Mouse (Mus musculus): ENCODE measurements around the gene Gnptab. TPM values are rescaled to one million over a fixed set of nuclear protein-coding genes. Genes with fewer than 3 reads are reported as not detected.
A peak's percentile ranks its signal among the peaks of the same experiment; 100 is the strongest.

The Gnptab gene
- polyA plus RNA-seq (2015; fragmentation: Nextera tagmentation; extraction: Ambion mirVana) = 9.0 and 11.2 TPM in 2 replicates

DNA sequence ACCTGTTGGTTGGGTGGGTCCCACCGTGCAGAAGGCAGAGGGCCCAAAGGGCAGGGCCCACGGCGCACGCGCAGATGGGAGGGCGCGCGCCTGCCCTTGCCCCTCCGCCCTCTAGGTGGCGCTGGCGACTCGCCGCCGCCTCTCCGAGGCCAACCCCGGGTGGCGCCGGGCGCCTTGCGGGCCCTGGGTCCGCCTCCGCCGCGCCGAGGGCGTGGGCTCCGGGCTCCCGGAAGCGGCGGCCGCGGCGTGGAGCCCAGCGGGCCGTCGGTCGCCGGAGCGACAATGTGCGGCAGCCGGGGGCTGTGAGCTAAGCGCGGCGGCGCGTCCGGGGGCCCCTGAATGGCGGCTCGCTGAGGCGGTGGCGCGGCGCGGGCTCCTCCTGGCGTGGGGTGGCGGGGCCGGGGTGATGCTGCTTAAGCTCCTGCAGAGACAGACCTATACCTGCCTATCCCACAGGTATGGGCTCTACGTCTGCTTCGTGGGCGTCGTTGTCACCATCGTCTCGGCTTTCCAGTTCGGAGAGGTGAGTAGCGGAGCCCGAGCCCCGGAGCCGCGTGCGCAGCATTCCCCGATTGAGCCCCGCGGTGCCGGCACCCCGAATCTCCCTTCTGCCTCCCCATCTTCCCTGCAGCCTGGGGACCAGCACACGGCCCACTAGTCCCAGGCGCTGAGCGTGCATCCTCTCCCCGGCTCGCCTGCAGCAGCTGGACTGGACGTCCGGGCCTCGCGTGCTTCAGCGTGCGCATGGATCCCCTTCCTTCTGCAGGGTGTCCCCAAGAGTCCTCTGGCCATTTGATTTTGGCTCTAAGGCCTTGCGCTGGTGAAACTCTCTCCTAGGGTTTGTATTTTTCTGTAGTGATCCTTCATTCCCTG, at the start of gene Gnptab, which contains the start of gene Dram1:
Gnptab (plus strand) TSS at position 120 of the 873 bp plus-strand sequence.
Dram1 (minus strand) TSS at position 68 of the 873 bp plus-strand sequence.
- Histone ChIP-seq H3K4me1 (ENCODE audit: control insufficient read depth, insufficient read depth, low read length) (peaks cover 8% of the 10 kb centered on the region; the same call in 1 of the 2 replicates), H3K27ac (ENCODE audit: low read length) (peak within 1 kb of the TSS; percentile 61), H3K27me3 (ENCODE audit: control insufficient read depth, insufficient read depth, low read length) (no peaks in the 10 kb centered on the region; the same call in 1 of the 2 replicates), H3K9me3 (replicated peaks; ENCODE audit: control insufficient read depth, low read length) (no peaks in the 10 kb centered on the region), H3K4me3 (replicated peaks; ENCODE audit: low read length) (peak within 1 kb of the TSS; percentile 82), H3K9ac (ENCODE audit: low read length) (peak within 1 kb of the TSS; percentile 85), H3K36me3 (ENCODE audit: control insufficient read depth, insufficient read depth, low read length) (no peaks in the 10 kb centered on the region), H3K4me2 (ENCODE audit: low read depth, low read length) (peak within 1 kb of the TSS; percentile 79)
- WGBS = under 1% methylated on average over 82 of the region's 87 CpGs
- peak; percentile 93 for ATAC-seq (ENCODE audit: insufficient read depth, low FRiP score)

DNA sequence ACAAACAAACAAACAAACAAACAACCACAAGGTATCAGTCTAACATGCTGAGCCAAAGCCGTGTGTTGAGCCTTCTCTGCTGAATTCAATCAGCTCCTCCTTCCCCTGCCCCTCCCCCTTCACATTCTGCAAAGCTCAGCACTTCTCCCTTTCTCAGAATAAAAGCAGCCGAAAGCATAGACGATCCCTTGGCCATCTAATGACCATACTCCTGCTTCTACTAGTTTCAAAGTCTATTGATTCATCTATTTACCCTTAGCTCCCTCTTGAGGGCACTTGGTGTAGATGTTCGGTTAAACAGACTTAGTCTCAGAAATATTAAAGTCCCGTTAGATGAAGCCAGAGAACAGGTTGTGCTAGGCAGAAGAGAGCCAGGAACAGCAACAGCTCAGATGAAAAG, 48.2 kb upstream of the Gnptab start:
- Histone ChIP-seq H3K4me1 (ENCODE audit: control insufficient read depth, insufficient read depth, low read length) (no peaks in the 10 kb centered on the region), H3K36me3 (ENCODE audit: control insufficient read depth, insufficient read depth, low read length) (no peaks in the 10 kb centered on the region), H3K4me2 (ENCODE audit: low read depth, low read length) (no peak overlapping the region), H3K9ac (ENCODE audit: low read length) (no peak overlapping the region), H3K4me3 (replicated peaks; ENCODE audit: low read length) (no peak overlapping the region), H3K27ac (ENCODE audit: low read length) (no peak overlapping the region), H3K27me3 (ENCODE audit: control insufficient read depth, insufficient read depth, low read length) (no peaks in the 10 kb centered on the region), H3K9me3 (replicated peaks; ENCODE audit: control insufficient read depth, low read length) (no peaks in the 10 kb centered on the region)
- 20% methylated on average over 5 of the region's 5 CpGs for WGBS
- ATAC-seq (ENCODE audit: insufficient read depth, low FRiP score) = peak; percentile 44; the same call in 1 of the 2 replicates

DNA sequence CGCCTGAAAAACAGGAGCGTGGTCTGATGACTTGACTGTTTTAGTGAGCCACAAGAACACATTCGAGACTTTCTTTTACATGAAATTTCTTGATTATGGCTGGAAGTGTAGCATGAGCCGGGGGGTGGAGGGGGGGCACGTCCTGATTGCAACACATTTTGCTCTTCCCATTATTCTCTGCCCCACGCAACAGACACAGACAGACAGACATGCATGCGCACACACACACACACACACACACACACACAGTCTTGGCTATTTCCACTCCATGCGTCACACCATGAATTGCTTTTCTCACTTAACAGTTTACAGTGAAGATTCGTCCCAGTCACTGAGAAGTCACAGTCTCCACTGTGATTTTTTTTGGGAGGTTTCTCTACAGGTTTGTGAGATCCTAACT, 38.3 kb upstream of the Gnptab start:
- Histone ChIP-seq H3K27ac (ENCODE audit: low read length) (no peak overlapping the region), H3K4me1 (ENCODE audit: control insufficient read depth, insufficient read depth, low read length) (no peaks in the 10 kb centered on the region), H3K27me3 (ENCODE audit: control insufficient read depth, insufficient read depth, low read length) (no peaks in the 10 kb centered on the region), H3K9me3 (replicated peaks; ENCODE audit: control insufficient read depth, low read length) (no peaks in the 10 kb centered on the region), H3K36me3 (ENCODE audit: control insufficient read depth, insufficient read depth, low read length) (no peaks in the 10 kb centered on the region), H3K4me2 (ENCODE audit: low read depth, low read length) (no peak overlapping the region), H3K9ac (ENCODE audit: low read length) (no peak overlapping the region), H3K4me3 (replicated peaks; ENCODE audit: low read length) (no peak overlapping the region)
- no peak for ATAC-seq (ENCODE audit: insufficient read depth, low FRiP score)
- 80% methylated on average over 9 of the region's 9 CpGs for WGBS

DNA sequence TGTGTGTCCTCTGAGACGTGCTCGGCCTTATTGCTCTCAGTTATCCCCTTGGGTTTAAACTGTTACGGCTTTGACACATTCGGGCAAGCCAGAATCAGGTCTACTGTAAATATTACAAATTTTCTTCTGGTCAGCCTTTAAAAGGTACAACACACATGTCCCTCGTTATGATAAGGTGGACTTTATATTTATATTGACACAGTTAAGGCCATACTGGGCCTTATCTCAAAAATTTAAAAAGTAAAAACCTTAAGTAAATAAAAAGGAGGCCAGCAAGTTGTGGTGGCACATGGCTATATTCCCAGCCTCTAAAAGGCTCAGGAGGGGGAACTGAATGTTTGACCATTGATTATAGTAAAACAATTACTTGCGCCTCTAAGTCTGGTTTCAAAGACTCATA, 37.6 kb upstream of the Gnptab start:
- 51% methylated on average over 6 of the region's 6 CpGs for WGBS
- no peaks in the 10 kb centered on the region for H3K4me1 ChIP-seq (ENCODE audit: control insufficient read depth, insufficient read depth, low read length)
- peak; percentile 72 for ATAC-seq (ENCODE audit: insufficient read depth, low FRiP score)
- H3K27ac ChIP-seq (ENCODE audit: low read length) = no peak overlapping the region
- H3K27me3 ChIP-seq (ENCODE audit: control insufficient read depth, insufficient read depth, low read length) = no peaks in the 10 kb centered on the region
- no peak overlapping the region for H3K4me2 ChIP-seq (ENCODE audit: low read depth, low read length)
- no peak overlapping the region for H3K9ac ChIP-seq (ENCODE audit: low read length)
- H3K36me3 ChIP-seq (ENCODE audit: control insufficient read depth, insufficient read depth, low read length) = no peaks in the 10 kb centered on the region
- no peak overlapping the region for H3K4me3 ChIP-seq (replicated peaks; ENCODE audit: low read length)
- no peaks in the 10 kb centered on the region for H3K9me3 ChIP-seq (replicated peaks; ENCODE audit: control insufficient read depth, low read length)

DNA sequence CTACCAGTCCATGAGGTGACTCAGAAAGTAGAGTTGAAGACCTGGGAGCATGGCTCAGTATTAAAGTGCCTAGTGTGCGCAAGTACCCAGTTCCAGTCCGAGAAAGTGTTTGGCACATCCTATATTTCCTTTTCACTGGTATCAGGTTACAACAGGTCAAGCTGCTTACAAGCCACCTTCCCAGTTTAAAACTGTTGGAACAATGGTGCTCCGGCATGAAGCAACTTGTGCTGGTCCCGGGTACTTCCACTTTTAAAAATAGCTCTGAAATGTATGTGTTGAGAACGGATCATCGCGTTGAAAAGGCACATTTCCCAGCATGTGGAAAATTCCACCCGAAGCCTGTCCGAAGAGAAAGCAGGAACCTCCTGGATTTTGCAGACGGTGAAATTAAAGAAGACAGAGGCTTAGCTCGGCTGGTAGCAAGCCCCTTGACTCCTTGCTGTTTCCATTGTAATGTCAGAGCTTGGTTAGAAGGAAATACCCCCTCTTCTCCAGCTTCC, 33.0 kb upstream of the Gnptab start:
- WGBS = 48% methylated on average over 11 of the region's 11 CpGs
- 0 out of 2 replicates have a peak, but pooled peaks have one; percentile 25 for ATAC-seq (ENCODE audit: insufficient read depth, low FRiP score)
- H3K4me2 ChIP-seq (ENCODE audit: low read depth, low read length) = peak overlapping the region; percentile 8; the same call in 1 of the 2 replicates
- peak overlapping the region; percentile 81 for H3K27ac ChIP-seq (ENCODE audit: low read length)
- H3K9ac ChIP-seq (ENCODE audit: low read length) = no peak overlapping the region; the same call in 1 of the 2 replicates
- no peaks in the 10 kb centered on the region for H3K36me3 ChIP-seq (ENCODE audit: control insufficient read depth, insufficient read depth, low read length)
- H3K9me3 ChIP-seq (replicated peaks; ENCODE audit: control insufficient read depth, low read length) = no peaks in the 10 kb centered on the region
- no peak overlapping the region for H3K4me3 ChIP-seq (replicated peaks; ENCODE audit: low read length)
- H3K27me3 ChIP-seq (ENCODE audit: control insufficient read depth, insufficient read depth, low read length) = no peaks in the 10 kb centered on the region
- no peaks in the 10 kb centered on the region for H3K4me1 ChIP-seq (ENCODE audit: control insufficient read depth, insufficient read depth, low read length)

DNA sequence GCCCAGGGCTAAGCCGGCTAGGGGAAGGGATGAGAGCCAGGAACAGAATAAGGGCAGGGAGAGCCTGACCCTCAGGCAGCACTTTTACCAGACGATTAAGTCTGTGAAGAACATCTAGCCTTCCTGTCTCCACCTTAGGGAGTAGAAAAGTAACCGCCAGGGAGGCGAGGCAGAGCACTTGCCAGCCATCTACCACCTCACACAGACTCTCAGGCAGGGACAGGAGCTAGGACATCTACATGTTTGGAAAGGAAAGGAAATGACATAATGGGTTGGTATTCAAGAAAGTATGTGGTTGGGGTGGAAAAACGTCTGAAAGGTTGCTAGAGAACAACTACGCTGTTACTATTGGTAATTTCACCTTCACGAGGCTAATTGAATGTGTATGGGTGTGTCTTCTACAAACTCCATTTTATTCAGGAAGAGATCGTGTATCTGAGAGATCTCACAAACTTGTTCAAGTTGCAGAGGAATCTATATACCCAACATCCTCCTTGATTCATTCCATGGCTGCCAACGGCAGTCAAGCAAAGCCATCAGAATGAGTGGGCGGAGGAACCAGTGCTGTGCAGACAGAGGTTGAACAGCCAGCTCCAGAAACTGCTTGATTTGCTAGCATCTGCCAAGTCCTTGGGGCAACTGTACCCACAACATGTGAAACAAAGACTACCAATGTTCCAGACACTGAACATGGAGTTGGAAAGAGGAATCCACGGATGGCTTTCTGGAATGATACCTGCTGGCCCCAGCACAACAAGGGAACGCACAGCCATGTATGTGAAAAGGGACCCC, 32.3 kb upstream of the Gnptab start:
- H3K36me3 ChIP-seq (ENCODE audit: control insufficient read depth, insufficient read depth, low read length) = no peaks in the 10 kb centered on the region
- H3K9me3 ChIP-seq (replicated peaks; ENCODE audit: control insufficient read depth, low read length) = no peaks in the 10 kb centered on the region
- ATAC-seq (ENCODE audit: insufficient read depth, low FRiP score) = no peak
- H3K27ac ChIP-seq (ENCODE audit: low read length) = peak overlapping the region; percentile 81
- no peak overlapping the region for H3K4me3 ChIP-seq (replicated peaks; ENCODE audit: low read length)
- no peaks in the 10 kb centered on the region for H3K4me1 ChIP-seq (ENCODE audit: control insufficient read depth, insufficient read depth, low read length)
- WGBS = 74% methylated on average over 12 of the region's 12 CpGs
- no peak overlapping the region; the same call in 1 of the 2 replicates for H3K9ac ChIP-seq (ENCODE audit: low read length)
- peak overlapping the region; percentile 8; the same call in 1 of the 2 replicates for H3K4me2 ChIP-seq (ENCODE audit: low read depth, low read length)
- no peaks in the 10 kb centered on the region for H3K27me3 ChIP-seq (ENCODE audit: control insufficient read depth, insufficient read depth, low read length)

DNA sequence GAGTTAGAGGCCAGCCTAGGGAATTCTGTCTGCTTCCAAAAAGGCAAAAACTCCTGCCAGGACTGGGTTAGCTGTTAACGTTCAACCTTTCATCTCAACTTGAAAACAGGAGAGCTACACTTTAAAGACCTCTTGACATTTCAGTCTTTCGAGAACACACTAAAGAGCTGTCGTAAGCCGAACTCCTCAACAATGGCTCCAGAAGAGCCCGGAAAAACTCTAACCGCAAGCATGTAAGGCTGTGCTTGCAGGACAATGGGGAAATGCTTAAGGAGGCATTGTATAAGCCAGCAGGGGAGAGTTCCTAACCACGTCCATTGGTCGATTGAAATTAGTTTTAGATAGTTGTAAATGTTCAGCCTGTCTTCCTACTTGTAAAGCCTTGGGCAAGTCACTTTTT, 29.1 kb upstream of the Gnptab start:
- H3K9ac ChIP-seq (ENCODE audit: low read length) = no peak overlapping the region
- H3K4me1 ChIP-seq (ENCODE audit: control insufficient read depth, insufficient read depth, low read length) = no peaks in the 10 kb centered on the region
- no peaks in the 10 kb centered on the region for H3K27me3 ChIP-seq (ENCODE audit: control insufficient read depth, insufficient read depth, low read length)
- no peak overlapping the region for H3K4me3 ChIP-seq (replicated peaks; ENCODE audit: low read length)
- no peaks in the 10 kb centered on the region for H3K9me3 ChIP-seq (replicated peaks; ENCODE audit: control insufficient read depth, low read length)
- H3K36me3 ChIP-seq (ENCODE audit: control insufficient read depth, insufficient read depth, low read length) = no peaks in the 10 kb centered on the region
- no peak overlapping the region for H3K4me2 ChIP-seq (ENCODE audit: low read depth, low read length)
- no peak for ATAC-seq (ENCODE audit: insufficient read depth, low FRiP score)
- 56% methylated on average over 8 of the region's 8 CpGs for WGBS
- no peak overlapping the region for H3K27ac ChIP-seq (ENCODE audit: low read length)

DNA sequence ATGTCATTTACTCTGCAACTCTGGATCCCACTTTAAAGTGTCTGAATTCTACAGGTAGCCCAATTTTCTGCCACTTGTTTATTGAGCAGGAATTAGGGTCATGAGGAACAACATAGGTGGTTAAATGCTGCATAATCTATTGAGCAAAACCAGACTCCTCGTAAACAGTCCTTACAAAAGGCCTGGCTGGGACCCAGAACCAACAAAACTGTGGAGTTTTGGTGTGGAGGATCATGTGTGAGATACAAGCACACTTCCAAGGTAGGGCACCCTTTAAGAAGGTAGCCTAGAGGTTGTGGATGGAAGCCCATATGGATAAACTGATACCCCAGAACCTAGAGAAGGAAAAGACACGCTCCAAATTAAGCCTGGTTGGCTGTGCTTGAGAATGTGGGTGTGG, 28.2 kb upstream of the Gnptab start:
- Histone ChIP-seq H3K9me3 (replicated peaks; ENCODE audit: control insufficient read depth, low read length) (no peaks in the 10 kb centered on the region), H3K4me3 (replicated peaks; ENCODE audit: low read length) (no peak overlapping the region), H3K27me3 (ENCODE audit: control insufficient read depth, insufficient read depth, low read length) (no peaks in the 10 kb centered on the region), H3K4me2 (ENCODE audit: low read depth, low read length) (no peak overlapping the region), H3K36me3 (ENCODE audit: control insufficient read depth, insufficient read depth, low read length) (no peaks in the 10 kb centered on the region), H3K9ac (ENCODE audit: low read length) (no peak overlapping the region), H3K27ac (ENCODE audit: low read length) (no peak overlapping the region), H3K4me1 (ENCODE audit: control insufficient read depth, insufficient read depth, low read length) (no peaks in the 10 kb centered on the region)
- no peak for ATAC-seq (ENCODE audit: insufficient read depth, low FRiP score)
- WGBS = 72% methylated on average over 2 of the region's 2 CpGs
